Mouse (Mus musculus) Patski (cell line): Measurements from ENCODE around the gene Chrna1. TPM values are rescaled to one million over a fixed set of nuclear protein-coding genes. Genes with fewer than 3 reads are reported as not detected.
A peak's percentile ranks its signal among the peaks of the same experiment; 100 is the strongest.
"Not testable (repeated sequence)": the region's sequence is repeated elsewhere in the genome, so short reads cannot be mapped to it uniquely, and the experiment has no call there.

ENCODE experiments used
- ATAC-seq: fragments of 100-300 bp; one replicate; pipeline ENCODE4 v1.8.0; 2021
- CTCF ChIA-PET: fragments of 350-600 bp; sonication (Branson Sonifier 250); formaldehyde crosslinking; loops from one replicate; lab custom pipeline; 2022; ENCODE audit warnings: inconsistent platforms; lab: Charles Lee
- POLR2A ChIA-PET: fragments of 350-600 bp; sonication (Branson Sonifier 250); formaldehyde crosslinking; loops from one replicate; lab custom pipeline; 2022; ENCODE audit warnings: antibody characterized with exemption, inconsistent platforms; lab: Charles Lee
- DNase-seq: peaks from one replicate; pipeline ENCODE4 v3.0.0-alpha.2; 2011; ENCODE audit warnings: low read depth, low spot score
- H3K27me3 ChIP-seq: fragments of 371-371 bp; one replicate; pipeline ENCODE4 v1.5.1; 2021
- CTCF ChIP-seq: fragments of 100-300 bp; IDR thresholded peaks from one replicate; pipeline ENCODE4 v1.5.1; 2021
- in situ Hi-C: fragments of 300-500 bp; cut with MboI; formaldehyde crosslinking; loops from 3 replicates; pipeline ENCODE4 v1.11.1; 2018; ENCODE audit warnings: low pct_unique_long_range_greater_than_20kb, mixed read lengths
- polyA plus RNA-seq: library from polyadenylated mRNA; unstranded; gene quantifications from one replicate; pipeline ENCODE4 v1.2.3, GENCODE M21; 2021

Chrna1 gene
- polyA plus RNA-seq, 1 experiment from 2014 or later, result 0.05 TPM

DNA sequence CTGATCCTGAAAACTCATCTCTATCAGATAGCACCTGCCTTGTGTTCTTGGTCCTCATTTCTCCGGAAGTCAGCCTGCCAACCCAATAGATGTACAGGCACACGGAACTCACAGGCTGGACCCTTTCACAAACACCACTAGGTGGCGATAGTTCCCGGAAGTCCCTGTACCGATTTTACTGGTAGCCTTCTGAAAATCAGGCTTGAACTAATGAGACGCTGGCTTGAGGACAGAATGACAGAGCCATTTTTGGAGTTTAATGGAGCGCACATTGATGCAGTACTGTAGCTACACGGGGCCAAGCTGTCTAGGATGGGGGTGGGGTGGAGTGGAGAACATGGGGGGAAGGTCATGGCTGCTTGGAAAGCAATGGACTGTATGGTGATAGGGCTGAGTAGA is 18.5 kb downstream of the Chrna1 start:
- TF ChIP-seq CTCF, result peak; percentile 50
- POLR2A ChIA-PET, result interaction anchor here (0.6 kb wide), 1 partner anchor 37 kb away, joined by 3 read pairs; no protein-coding TSS in a partner anchor

GRCm38 (mm10) chr2:73560899-73561664 is 19.1 kb downstream of the Chrna1 start:
- ChIA-PET POLR2A (interaction anchor here (0.6 kb wide), 1 partner anchor 38 kb away, joined by 3 read pairs; no protein-coding TSS in a partner anchor), CTCF (interaction anchor here (1.7 kb wide), 2 partner anchors 10 to 11 kb away, joined by 5 to 10 read pairs; no protein-coding TSS in a partner anchor)
- no peak for TF ChIP-seq CTCF
- in situ Hi-C loops, result loop anchor here (25.0 kb wide), 1 partner anchor 1101 kb away; the partner anchor contains the start of genes Evx2 and Hoxd13
- DNase-seq, result no peak
- no peaks in the 10 kb centered on the region for H3K27me3 ChIP-seq
- ATAC-seq, result no peak

More for the DNA sequence above, 18.5 kb downstream of the Chrna1 start:
- CTCF ChIA-PET, result interaction anchor here (1.7 kb wide), 1 partner anchor 11 kb away, joined by 10 read pairs; no protein-coding TSS in a partner anchor
- H3K27me3 ChIP-seq, result no peaks in the 10 kb centered on the region
- ATAC-seq (no peak), DNase-seq (no peak)
- in situ Hi-C loops, result loop anchor here (25.0 kb wide), 1 partner anchor 1101 kb away; the partner anchor contains the start of genes Evx2 and Hoxd13

GRCm38 (mm10) chr2:73560445-73560844 is 19.7 kb downstream of the Chrna1 start:
- H3K27me3 ChIP-seq, result no peaks in the 10 kb centered on the region
- no peak for TF ChIP-seq CTCF
- ATAC-seq (no peak), DNase-seq (no peak)
- CTCF ChIA-PET, result interaction anchor here (1.7 kb wide), 2 partner anchors 9 to 11 kb away, joined by 5 to 10 read pairs; no protein-coding TSS in a partner anchor
- POLR2A ChIA-PET, result no interaction called here
- in situ Hi-C loops, result loop anchor here (25.0 kb wide), 1 partner anchor 1102 kb away; the partner anchor contains the start of genes Evx2 and Hoxd13

DNA sequence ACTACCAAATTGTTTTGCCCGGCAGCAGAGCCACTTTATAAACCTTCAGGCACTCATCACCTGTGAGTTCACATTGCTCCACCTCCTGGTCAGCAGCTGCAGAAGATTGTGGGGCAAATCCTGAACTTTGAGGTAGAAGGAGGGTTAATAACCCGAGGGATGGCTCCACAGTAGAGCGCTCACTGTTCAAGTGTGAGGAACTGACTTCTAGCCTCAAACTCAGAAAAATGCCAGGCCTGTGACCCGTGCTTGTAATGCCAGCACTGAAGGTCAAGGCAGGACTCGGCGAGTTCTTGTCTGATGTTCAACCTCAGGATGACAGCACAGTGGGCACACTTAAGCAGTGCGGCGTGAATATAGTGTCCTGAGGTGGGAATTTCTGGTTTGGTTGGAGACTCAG is 22.2 kb downstream of the Chrna1 start:
- no peaks in the 10 kb centered on the region for H3K27me3 ChIP-seq
- TF ChIP-seq CTCF, result no peak
- in situ Hi-C loops, result loop anchor here (25.0 kb wide), 1 partner anchor 1104 kb away; the partner anchor contains the start of genes Evx2 and Hoxd13
- ChIA-PET CTCF (interaction anchor here (1.7 kb wide), 1 partner anchor 18 kb away, joined by 4 read pairs; no protein-coding TSS in a partner anchor), POLR2A (no interaction called here)
- no peak for ATAC-seq
- no peak for DNase-seq

DNA sequence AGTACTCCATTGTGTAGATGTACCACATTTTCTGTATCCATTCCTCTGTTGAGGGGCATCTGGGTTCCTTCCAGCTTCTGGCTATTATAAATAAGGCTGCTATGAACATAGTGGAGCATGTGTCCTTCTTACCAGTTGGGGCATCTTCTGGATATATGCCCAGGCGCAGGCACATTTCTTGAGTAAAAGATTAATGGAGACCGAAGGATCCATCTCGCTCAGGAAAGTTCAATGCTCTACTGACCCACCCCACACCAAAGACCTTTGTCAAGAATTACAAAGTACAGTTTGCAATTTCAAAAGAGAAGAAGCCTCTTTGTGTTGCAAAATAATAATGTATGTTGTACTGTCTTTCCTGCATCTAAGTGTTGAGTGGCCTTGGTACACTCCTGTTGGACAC is 23.1 kb downstream of the Chrna1 start:
- ATAC-seq, DNase-seq, POLR2A ChIA-PET, H3K27me3 ChIP-seq: not testable (repeated sequence)
- CTCF ChIA-PET, result interaction anchor here (1.7 kb wide), 1 partner anchor 19 kb away, joined by 4 read pairs; no protein-coding TSS in a partner anchor
- in situ Hi-C loops, result loop anchor here (25.0 kb wide), 1 partner anchor 1105 kb away; the partner anchor contains the start of genes Evx2 and Hoxd13

DNA sequence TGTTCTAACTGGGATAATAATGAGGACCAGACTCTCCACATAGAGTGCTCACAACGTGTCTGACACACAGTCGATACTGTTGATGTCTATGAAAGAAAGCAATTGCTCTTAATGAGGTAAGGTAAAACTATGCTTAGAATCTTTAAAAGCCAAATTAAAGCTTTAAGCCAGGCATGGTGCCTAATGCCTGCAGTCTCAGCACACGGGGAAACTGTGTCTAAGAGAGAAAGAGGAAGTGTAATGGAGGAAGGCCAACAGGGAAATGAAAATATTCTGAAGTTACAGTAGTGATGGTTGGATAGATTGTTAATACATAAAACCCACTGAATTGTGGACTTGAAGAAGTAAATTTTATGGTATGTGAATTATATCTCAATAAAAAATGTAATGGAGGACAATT is 25.7 kb downstream of the Chrna1 start:
- H3K27me3 ChIP-seq, result no peaks in the 10 kb centered on the region
- in situ Hi-C loops, result loop anchor here (25.0 kb wide), 1 partner anchor 1108 kb away; the partner anchor contains the start of genes Evx2 and Hoxd13
- POLR2A ChIA-PET, result no interaction called here
- CTCF ChIA-PET, result interaction anchor here (1.6 to 6.8 kb wide), 3 partner anchors 12 to 18 kb away, joined by 4 to 35 read pairs (median 5); no protein-coding TSS in a partner anchor
- DNase-seq (no peak), ATAC-seq (no peak)
- no peak for TF ChIP-seq CTCF

DNA sequence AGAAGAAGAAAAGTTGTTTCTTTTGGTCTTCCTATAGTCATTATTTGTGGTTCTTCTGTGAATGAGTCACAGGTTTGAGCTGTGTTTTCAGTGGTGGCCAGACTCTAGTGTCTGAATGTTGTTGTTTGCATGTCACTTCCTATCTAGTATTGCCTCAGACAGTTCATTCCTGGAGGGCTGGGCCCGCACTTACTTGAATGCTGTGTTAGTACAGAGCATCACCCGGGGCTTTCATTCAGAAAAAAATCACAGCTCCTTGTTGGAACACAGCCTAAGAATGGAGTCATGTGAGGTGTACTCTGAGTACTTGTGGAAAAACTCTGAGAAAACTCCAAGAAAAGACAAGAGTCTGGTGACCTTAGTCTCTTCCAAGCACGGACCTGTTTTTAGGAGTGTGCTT is 27.2 kb downstream of the Chrna1 start:
- ATAC-seq (no peak), DNase-seq (no peak)
- H3K27me3 ChIP-seq, result no peaks in the 10 kb centered on the region
- in situ Hi-C loops, result loop anchor here (25.0 kb wide), 1 partner anchor 1109 kb away; the partner anchor contains the start of genes Evx2 and Hoxd13
- no peak for TF ChIP-seq CTCF
- ChIA-PET CTCF (interaction anchor here (1.1 to 6.8 kb wide), 3 partner anchors 14 to 220 kb away, joined by 3 to 35 read pairs (median 5); no protein-coding TSS in a partner anchor), POLR2A (no interaction called here)

- DNase-seq (no peak), ATAC-seq (no peak)
- in situ Hi-C loops, result loop anchor here (25.0 kb wide), 1 partner anchor 1112 kb away; the partner anchor contains the start of genes Evx2 and Hoxd13
- peak; percentile 65 for TF ChIP-seq CTCF
- CTCF ChIA-PET, result interaction anchor here (0.7 to 6.8 kb wide), 8 partner anchors 11 to 246 kb away, joined by 3 to 35 read pairs (median 4); partner anchors contain the start of gene Wipf1
- POLR2A ChIA-PET, result no interaction called here
- no peaks in the 10 kb centered on the region for H3K27me3 ChIP-seq
These were observed 29.4 kb downstream of the Chrna1 start for GRCm38 (mm10) chr2:73550725-73551124.

DNA sequence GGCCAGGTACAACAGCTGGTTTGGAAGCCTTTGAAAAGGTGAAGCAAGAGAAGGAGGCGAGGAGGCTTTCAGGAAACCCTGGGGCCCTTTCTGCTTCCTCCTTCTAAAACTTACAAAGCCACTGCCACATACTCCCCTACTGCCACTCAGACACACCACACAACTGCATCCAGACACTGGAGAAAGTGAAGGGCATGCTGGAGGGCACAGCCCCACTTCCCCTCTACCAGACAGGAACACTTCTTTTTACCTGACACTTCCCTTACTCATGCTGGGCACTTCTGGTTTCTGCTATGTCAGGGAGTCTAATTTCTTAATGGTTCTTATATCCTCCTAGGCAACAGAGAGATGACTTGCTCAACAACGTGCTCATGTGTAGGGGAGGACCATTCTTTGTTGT is 31.6 kb downstream of the Chrna1 start:
- in situ Hi-C loops, result no loop called here
- ChIA-PET CTCF (interaction anchor here (6.8 kb wide), 1 partner anchor 18 kb away, joined by 35 read pairs; no protein-coding TSS in a partner anchor), POLR2A (no interaction called here)
- ATAC-seq (no peak), DNase-seq (no peak)
- no peak for TF ChIP-seq CTCF
- H3K27me3 ChIP-seq, result no peaks in the 10 kb centered on the region

- no peak for ATAC-seq
- POLR2A ChIA-PET, result no interaction called here
These were observed 32.9 kb downstream of the Chrna1 start for GRCm38 (mm10) chr2:73547256-73547655.

More at GRCm38 (mm10) chr2:73547256-73547655, 32.9 kb downstream of the Chrna1 start:
- in situ Hi-C loops, result no loop called here
- CTCF ChIA-PET, result interaction anchor here (0.5 to 1.1 kb wide), 2 partner anchors 56 to 198 kb away, joined by 3 read pairs; no protein-coding TSS in a partner anchor
- no peak for DNase-seq
- H3K27me3 ChIP-seq, result no peaks in the 10 kb centered on the region
- TF ChIP-seq CTCF, result no peak
